Mouse (Mus musculus) kidney, adult 9 months (tissue): ENCODE results near the gene Kcnj6.

Experiments used
- DNase-seq: peaks from one replicate; pipeline ENCODE4 v3.0.0; 2022

The Kcnj6 gene

GRCm38 (mm10) chr16:94931343-94932301 is 65.9 kb downstream of the Kcnj6 start:
- DNase-seq: no peak

DNA sequence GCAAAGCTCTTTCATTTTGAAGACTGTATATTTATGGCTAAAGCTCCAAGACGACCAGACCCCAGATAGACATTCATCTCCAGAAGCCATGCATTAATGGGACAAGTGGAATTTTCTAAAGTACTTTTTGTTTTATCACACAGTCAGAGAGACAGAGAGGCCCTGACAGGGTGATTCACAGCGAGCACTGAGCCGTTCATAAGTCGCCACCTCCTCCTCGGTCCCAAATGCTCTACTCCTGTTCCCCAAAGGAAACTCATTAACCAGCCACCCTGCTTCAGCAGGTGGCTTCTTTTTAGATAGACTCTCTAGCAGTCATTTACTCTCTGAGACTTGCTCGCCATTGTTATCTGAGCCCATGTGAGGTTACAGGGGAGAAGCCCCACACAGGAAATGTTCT is 72.1 kb downstream of the Kcnj6 start:
- no peak for DNase-seq

GRCm38 (mm10) chr16:94919177-94919576 is 78.3 kb downstream of the Kcnj6 start:
- DNase-seq: no peak

DNA sequence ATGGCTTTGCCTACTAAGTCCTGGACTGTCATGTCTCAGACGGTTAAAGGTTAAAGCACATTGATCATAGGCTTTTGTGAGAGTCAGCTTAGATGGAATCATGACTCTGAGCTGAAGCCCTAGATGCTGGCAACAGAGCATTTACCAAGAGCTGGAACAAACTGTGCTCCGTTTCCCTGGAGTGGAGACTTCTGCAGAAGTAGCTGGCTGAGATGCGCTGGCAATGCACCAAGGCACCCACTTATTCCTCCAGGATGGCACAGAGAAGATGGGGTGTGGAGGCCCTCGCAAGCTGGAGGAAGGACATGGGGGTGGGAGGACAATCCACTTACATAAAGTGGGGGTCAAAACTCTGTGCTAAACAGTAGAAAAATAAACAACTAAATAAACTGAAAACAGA is 91.5 kb downstream of the Kcnj6 start:
- no peak for DNase-seq

GRCm38 (mm10) chr16:94898832-94899231 is 98.7 kb downstream of the Kcnj6 start:
- DNase-seq: no peak

GRCm38 (mm10) chr16:94892162-94892650 is 105.3 kb downstream of the Kcnj6 start:
- no peak for DNase-seq

- DNase-seq: no peak
Observed at GRCm38 (mm10) chr16:94890581-94890980, 106.9 kb downstream of the Kcnj6 start.

- DNase-seq: peak; percentile 10
Observed at GRCm38 (mm10) chr16:94890056-94890455, 107.4 kb downstream of the Kcnj6 start.

- DNase-seq: no peak
Observed at GRCm38 (mm10) chr16:94888554-94888953, 108.9 kb downstream of the Kcnj6 start.

DNA sequence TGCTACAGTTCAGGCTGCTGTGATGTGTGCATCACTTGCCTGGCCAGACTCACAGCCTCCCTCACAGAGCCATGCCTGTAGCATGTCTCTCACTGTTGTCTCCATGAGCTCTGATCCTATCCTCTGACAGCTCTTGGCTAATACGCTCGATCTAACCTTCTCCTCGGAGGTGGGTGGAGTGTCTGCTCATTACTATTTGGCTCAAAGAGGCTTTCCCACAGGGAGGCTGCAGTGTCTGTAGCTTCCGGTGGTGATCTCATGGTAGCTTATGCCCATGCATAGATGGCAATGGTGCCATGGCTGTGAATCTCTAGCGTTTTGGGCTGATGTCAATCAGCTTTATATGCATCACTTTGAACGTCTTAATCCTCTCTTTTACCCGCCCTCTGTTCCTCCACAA is 111.1 kb downstream of the Kcnj6 start:
- no peak for DNase-seq

DNA sequence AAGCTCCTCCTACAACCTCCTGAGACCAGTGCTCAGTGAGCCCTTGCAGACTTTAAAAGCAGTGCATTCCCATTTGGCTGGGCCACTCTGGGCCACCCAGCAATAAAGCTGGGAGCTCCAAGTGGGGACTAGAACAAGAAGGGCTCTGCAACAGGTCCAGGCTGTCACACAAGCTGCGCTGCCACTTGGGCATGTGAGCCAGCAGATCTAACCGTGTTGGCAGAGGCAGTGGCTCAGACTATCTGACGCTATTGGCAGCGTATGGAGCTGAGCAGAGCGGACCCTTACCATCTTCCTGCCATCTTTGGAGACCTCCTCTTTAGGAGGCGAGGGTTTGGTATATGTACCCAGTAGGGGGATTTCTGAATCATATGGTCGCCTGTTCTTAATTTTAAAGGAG is 112.4 kb downstream of the Kcnj6 start:
- DNase-seq: no peak

DNA sequence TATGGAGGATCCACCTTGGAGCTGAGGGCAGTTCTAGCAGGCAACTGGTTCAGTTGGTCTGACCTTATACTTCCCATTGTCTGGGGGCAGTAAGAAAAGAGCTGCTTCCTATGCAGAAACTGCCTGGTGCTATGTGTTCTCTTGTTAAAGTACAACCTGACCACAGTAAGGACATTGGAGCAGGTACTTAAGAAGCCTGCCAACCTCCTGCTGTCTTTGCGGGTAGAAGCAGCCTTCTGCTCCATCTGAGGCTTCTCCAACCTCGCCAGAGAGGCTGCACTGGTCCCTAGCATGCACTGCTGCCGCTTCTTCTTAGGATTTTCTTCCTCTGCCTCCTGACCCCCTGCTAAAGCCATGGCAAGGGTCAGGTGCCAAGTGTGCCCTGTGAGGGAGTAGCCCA is 113.6 kb downstream of the Kcnj6 start:
- no peak for DNase-seq

- DNase-seq: no peak
Observed at GRCm38 (mm10) chr16:94883196-94883595, 114.3 kb downstream of the Kcnj6 start.

GRCm38 (mm10) chr16:94882111-94882510 is 115.4 kb downstream of the Kcnj6 start:
- no peak for DNase-seq

GRCm38 (mm10) chr16:94872614-94873272 is 124.8 kb downstream of the Kcnj6 start:
- no peak for DNase-seq

DNA sequence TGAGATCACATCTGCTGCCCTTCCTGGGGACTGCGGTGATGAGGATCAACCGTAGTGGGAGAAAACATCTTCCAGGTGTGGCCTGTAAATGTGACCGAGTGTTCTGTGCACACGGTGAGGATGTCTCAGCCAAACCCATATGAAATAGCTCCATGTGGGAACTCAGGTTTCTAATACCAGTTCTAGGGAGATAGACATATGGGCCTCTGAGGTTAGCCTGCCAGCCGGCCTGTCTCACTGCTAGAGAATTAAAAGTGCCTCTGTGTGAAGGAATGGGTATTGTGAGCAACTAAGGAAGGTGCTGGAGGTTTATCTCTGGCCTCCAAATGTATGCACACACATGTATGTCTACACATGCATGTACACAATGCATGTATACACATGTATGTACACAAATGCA is 129.1 kb downstream of the Kcnj6 start:
- DNase-seq: no peak

GRCm38 (mm10) chr16:94866300-94866956 is 131.1 kb downstream of the Kcnj6 start:
- no peak for DNase-seq

DNA sequence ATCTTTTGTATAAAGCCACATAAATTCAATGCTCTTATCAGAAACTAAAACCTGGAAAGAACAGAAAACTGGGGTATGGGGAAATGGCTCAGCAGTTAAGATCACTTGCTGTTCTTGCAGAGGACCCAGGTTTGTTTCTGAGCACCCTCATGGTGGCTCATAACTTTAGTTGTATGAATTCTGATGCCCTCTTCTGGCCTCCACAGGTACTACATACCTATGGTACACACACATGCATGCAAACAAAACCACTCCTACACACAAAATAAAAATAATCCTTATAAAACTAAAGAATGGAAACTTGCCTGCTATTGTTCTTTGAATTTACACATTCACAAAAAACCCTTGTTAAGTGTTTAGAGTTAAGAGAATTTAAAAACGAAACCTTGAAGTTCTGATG is 131.7 kb downstream of the Kcnj6 start:
- DNase-seq: no peak

DNA sequence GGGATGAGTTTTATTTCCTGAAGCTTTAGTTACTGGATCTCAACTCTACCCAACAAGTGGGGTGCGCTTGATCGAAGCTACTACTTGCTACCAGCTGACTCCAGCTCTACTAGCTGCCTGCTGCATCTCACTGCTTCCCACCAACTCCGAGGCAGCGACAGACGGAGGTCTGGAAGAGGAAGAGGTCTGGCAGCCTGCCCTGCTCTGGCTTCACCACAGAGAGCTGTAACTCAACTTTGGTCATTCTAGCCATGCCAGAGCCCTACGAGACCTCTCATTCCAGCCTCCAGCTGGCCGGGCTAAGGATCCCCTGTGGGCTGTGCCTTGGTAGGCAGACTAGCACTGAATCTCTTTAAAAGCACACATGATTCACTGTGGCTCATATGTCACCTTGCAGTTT is 132.4 kb downstream of the Kcnj6 start:
- no peak for DNase-seq

- no peak for DNase-seq
Observed at GRCm38 (mm10) chr16:94863475-94863874, 134.0 kb downstream of the Kcnj6 start.

- DNase-seq: no peak
Observed at GRCm38 (mm10) chr16:94855990-94856389, 141.5 kb downstream of the Kcnj6 start.

DNA sequence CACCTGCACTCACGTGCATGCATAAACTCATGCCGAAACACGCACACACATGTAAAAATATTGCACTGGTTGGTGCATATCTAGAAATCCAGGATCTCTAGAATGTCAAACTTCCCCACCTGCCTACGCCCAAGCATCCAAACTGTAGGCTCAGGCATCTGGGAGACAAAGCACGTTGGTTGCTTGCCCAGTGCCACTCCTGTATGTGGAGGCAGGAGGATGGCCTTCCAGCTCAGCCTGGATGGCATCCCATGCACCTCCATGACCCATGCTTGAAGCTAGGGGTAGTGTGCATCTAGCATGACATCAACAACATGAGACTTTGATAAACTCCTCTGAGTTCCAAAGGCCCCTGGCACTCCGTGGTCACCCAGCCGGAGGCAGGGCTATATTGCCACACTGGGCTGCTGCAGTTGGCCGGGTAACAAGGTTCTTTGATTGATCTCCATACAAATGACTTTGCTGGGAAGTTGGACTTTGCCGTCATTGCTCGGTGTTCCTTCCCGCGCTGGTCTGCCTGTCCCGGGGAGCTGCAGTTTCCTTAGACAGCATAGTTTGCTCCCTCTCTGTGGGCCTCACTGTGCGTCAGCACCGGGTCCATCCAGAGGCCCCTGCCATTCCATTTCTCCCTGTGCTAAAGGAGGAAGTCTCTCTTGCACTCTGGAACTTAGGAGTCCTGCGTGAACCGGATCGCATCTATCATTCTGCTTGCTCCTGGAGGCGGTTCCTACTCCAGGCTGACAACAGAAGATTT is 144.9 kb downstream of the Kcnj6 start:
- DNase-seq: no peak

- DNase-seq: no peak
Observed at GRCm38 (mm10) chr16:94850393-94850792, 147.1 kb downstream of the Kcnj6 start.
